In the genomic region with DNA sequence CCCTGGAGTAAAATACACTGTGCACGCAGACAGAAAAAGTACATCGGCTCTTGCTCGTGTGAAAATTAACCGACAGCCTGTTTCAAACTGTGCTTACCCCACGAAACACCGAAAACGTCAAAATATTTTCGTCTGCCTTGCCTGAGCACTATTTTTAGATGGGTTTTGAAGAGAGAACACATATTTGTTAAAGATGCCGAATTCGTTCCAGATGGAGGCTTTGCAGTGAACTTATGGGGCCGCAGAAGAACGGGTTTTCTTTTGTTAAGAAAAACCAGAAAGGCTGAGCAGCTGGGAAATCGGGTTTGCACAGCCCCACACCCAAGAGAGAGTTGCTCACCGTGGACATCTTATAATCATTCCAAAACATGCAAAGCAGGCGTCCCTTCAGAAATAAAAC, we compare ENCODE assay signal across 9 mouse cellular contexts.
A peak's percentile ranks its signal among the peaks of the same experiment; 100 is the strongest.
DNase-seq lines count a peak whose midpoint lies in the region; ATAC-seq and TF ChIP-seq lines count a peak whose summit lies in the region.
"Had no signal": no experiment of that assay in that cellular context is flagged by ENCODE, and none has a peak within 500 bp of the region (broad histone marks: within the 10 kb centered on the region; RNA-seq: fewer than 3 reads in every experiment).

No protein-coding gene starts in this region.

- H3K4me1 ChIP-seq in stomach, postnatal 0 days (replicated peaks; ENCODE audit: control insufficient read depth, insufficient read depth) = no peaks in the 10 kb centered on the region

- WGBS in stomach, postnatal 0 days = 24% methylated on average over 15 of the region's 15 CpGs

- H3K27me3 ChIP-seq in stomach, postnatal 0 days (ENCODE audit: control insufficient read depth, insufficient read depth, low read length) = no peaks in the 10 kb centered on the region

- no peaks in the 10 kb centered on the region for H3K9me3 ChIP-seq in stomach, postnatal 0 days (ENCODE audit: control insufficient read depth, low read length)

- TF ChIP-seq CTCF in gastrocnemius, adult 2 months (IDR thresholded peaks at IDR 0.05) = no peak
- TF ChIP-seq CTCF in stomach, postnatal 0 days (IDR thresholded peaks at IDR 0.05; ENCODE audit: low read depth) = no peak

- intact Hi-C loops in gastrocnemius, adult 2 months (cut with DNase I) = no loop called here
- intact Hi-C loops in gastrocnemius, postnatal 36 days (cut with DNase I) = no loop called here

- peak overlapping the region; percentile 2 for H3K4me2 ChIP-seq in stomach, postnatal 0 days (replicated peaks; ENCODE audit: low read depth)

- H3K27ac ChIP-seq in gastrocnemius, adult 2 months = peak overlapping the region; percentile 72
- H3K27ac ChIP-seq in stomach, postnatal 0 days (replicated peaks) = peak overlapping the region; percentile 88
- H3K27ac ChIP-seq: macrophage had no signal

- no peak overlapping the region for H3K9ac ChIP-seq in stomach, postnatal 0 days (ENCODE audit: low read length)

- no peak for DNase-seq in gastrocnemius, adult 2 months
- no peak for DNase-seq in gastrocnemius, postnatal 36 days
- DNase-seq in right cerebral cortex, adult 2 months (ENCODE audit: low spot score in 2 of 2) = peak; percentile 36 to 38
- no peak for DNase-seq in right cerebral cortex, postnatal 4 days
- DNase-seq in layer of hippocampus, adult 18-20 months (ENCODE audit: low spot score in 2 of 2) = peak; percentile 28 to 61
- DNase-seq in stomach, postnatal 0 days (ENCODE audit: low spot score) = no peak
- DNase-seq in spleen, adult 18-20 months = no peak
- no peak for DNase-seq in thymus, postnatal 10 days (ENCODE audit: low spot score in 2 of 2)

- TF ChIP-seq EP300 in stomach, postnatal 0 days (optimal IDR thresholded peaks at IDR 0.05) = no peak

- ATAC-seq in stomach, postnatal 0 days (ENCODE audit: low FRiP score, low TSS enrichment) = no peak

- H3K36me3 ChIP-seq in stomach, postnatal 0 days (ENCODE audit: control insufficient read depth, insufficient read depth, low read length) = no peaks in the 10 kb centered on the region

- peak overlapping the region; percentile 46 for H3K4me3 ChIP-seq in gastrocnemius, adult 2 months
- no peak overlapping the region for H3K4me3 ChIP-seq in stomach, postnatal 0 days (ENCODE audit: low read depth, low read length)

Comparison
In these comparisons a context has a peak if more than half of its experiments do, and no peak if none do; other contexts are left out.
1. DNase-seq: peak in right cerebral cortex, adult 2 months (2 of 2) and layer of hippocampus, adult 18-20 months (2 of 2); none in gastrocnemius, adult 2 months (single experiment), gastrocnemius, postnatal 36 days (0 of 2), right cerebral cortex, postnatal 4 days (single experiment), stomach, postnatal 0 days (single experiment), spleen, adult 18-20 months (0 of 2) and thymus, postnatal 10 days (0 of 2).